Mouse (Mus musculus) yolk sac, embryonic 10.5 days (tissue): ENCODE results near the gene Zfp473.
"Not testable (repeated sequence)": the region's sequence is repeated elsewhere in the genome, so short reads cannot be mapped to it uniquely, and the experiment has no call there.

Experiments
- DNase-seq: peaks from one replicate; pipeline ENCODE4 v3.0.0-alpha.2; 2017; ENCODE audit warnings: low spot score

Gene Zfp473

GRCm38 (mm10) chr7:44722058-44722457 lies 28.8 kb downstream of the Zfp473 start:
- no peak for DNase-seq

GRCm38 (mm10) chr7:44709881-44710280 lies 41.0 kb downstream of the Zfp473 start:
- DNase-seq: no peak

GRCm38 (mm10) chr7:44708574-44708973 lies 42.3 kb downstream of the Zfp473 start, which contains the start of gene Izumo2:
Izumo2 (plus strand) TSS chr7:44708742.
- no peak for DNase-seq

- not testable (repeated sequence) for DNase-seq
Measured at GRCm38 (mm10) chr7:44708093-44708492, 42.8 kb downstream of the Zfp473 start.

- no peak for DNase-seq
Measured at GRCm38 (mm10) chr7:44707169-44707675, 43.6 kb downstream of the Zfp473 start.

GRCm38 (mm10) chr7:44706322-44706721 lies 44.5 kb downstream of the Zfp473 start:
- DNase-seq: no peak

GRCm38 (mm10) chr7:44705086-44705485 lies 45.8 kb downstream of the Zfp473 start:
- no peak for DNase-seq

- no peak for DNase-seq
Measured at GRCm38 (mm10) chr7:44704363-44704762, 46.5 kb downstream of the Zfp473 start.

GRCm38 (mm10) chr7:44702985-44703384 lies 47.9 kb downstream of the Zfp473 start:
- DNase-seq: no peak

- DNase-seq: peak; percentile 16
Measured at GRCm38 (mm10) chr7:44701921-44702320, 48.9 kb downstream of the Zfp473 start.

- no peak for DNase-seq
Measured at GRCm38 (mm10) chr7:44697980-44698379, 52.9 kb downstream of the Zfp473 start.

GRCm38 (mm10) chr7:44697191-44697710 lies 53.6 kb downstream of the Zfp473 start:
- no peak for DNase-seq

GRCm38 (mm10) chr7:44695223-44695622 lies 55.6 kb downstream of the Zfp473 start:
- DNase-seq: peak; percentile 43

- peak; percentile 83 for DNase-seq
Measured at GRCm38 (mm10) chr7:44693427-44694175, 57.2 kb downstream of the Zfp473 start.

GRCm38 (mm10) chr7:44689331-44689730 lies 61.5 kb downstream of the Zfp473 start:
- no peak for DNase-seq

GRCm38 (mm10) chr7:44688890-44689289 lies 62.0 kb downstream of the Zfp473 start:
- DNase-seq: no peak

GRCm38 (mm10) chr7:44685531-44686402 lies 65.1 kb downstream of the Zfp473 start:
- DNase-seq: no peak

- DNase-seq: peak; percentile 91
Measured at GRCm38 (mm10) chr7:44683656-44684055, 67.2 kb downstream of the Zfp473 start.
